Mouse (Mus musculus) MEL (cell line): ENCODE results near the gene Crk.

ENCODE experiments used
- CTCF ChIP-seq, 3 experiments: IDR thresholded peaks in 2 of 3; conservative IDR thresholded peaks in 1 of 3; 2 replicates each; pipeline ENCODE4 v1.5.1; 2011 to 2012; ENCODE audit warnings: low read length in 3 of 3, low read depth in 2 of 3, mild to moderate bottlenecking in 2 of 3, improper control_type of control experiment in 1 of 3, inconsistent platforms in 1 of 3, mixed read lengths in 1 of 3, moderate library complexity in 1 of 3; ENCODE audit not compliant: control insufficient read depth in 1 of 3, insufficient read depth in 1 of 3, poor library complexity in 1 of 3, severe bottlenecking in 1 of 3
- EP300 ChIP-seq, 2 experiments: IDR thresholded peaks; 2 replicates each; pipeline ENCODE4 v1.6.1; 2011; ENCODE audit warnings: improper control_type of control experiment in 2 of 2, low read length in 2 of 2, low read depth in 1 of 2, mild to moderate bottlenecking in 1 of 2
- ETS1 ChIP-seq: IDR thresholded peaks from 2 replicates; pipeline ENCODE4 v1.6.1; 2012; ENCODE audit warnings: low read depth, mild to moderate bottlenecking, inconsistent platforms, low read length, improper control_type of control experiment, moderate library complexity
- GATA1 ChIP-seq: IDR thresholded peaks from 2 replicates; pipeline ENCODE4 v1.6.1; 2011; ENCODE audit warnings: low read depth, low read length, improper control_type of control experiment
- MAZ ChIP-seq: IDR thresholded peaks from 2 replicates; pipeline ENCODE4 v1.6.1; 2012; ENCODE audit warnings: low read depth, mild to moderate bottlenecking, inconsistent platforms, low read length, improper control_type of control experiment
- MEF2A ChIP-seq: IDR thresholded peaks from 2 replicates; pipeline ENCODE4 v1.6.1; 2014; ENCODE audit warnings: low read depth, mild to moderate bottlenecking, inconsistent platforms, low read length, improper control_type of control experiment; ENCODE audit not compliant: poor library complexity, insufficient replicate concordance, severe bottlenecking; ENCODE audit errors: extremely low read depth
- MXI1 ChIP-seq: IDR thresholded peaks from 2 replicates; pipeline ENCODE4 v1.6.1; 2011; ENCODE audit warnings: mild to moderate bottlenecking, low read depth, low read length, improper control_type of control experiment
- POLR2A ChIP-seq, 2 experiments: IDR thresholded peaks; 2 replicates each; pipeline ENCODE4 v1.6.1; 2011 to 2012; ENCODE audit warnings: low read length in 2 of 2, mild to moderate bottlenecking in 2 of 2, control low read depth in 1 of 2, improper control_type of control experiment in 1 of 2, low read depth in 1 of 2, moderate library complexity in 1 of 2; ENCODE audit not compliant: control insufficient read depth in 1 of 2, insufficient read depth in 1 of 2, poor library complexity in 1 of 2
- TCF12 ChIP-seq: IDR thresholded peaks from 2 replicates; pipeline ENCODE4 v1.6.1; 2014; ENCODE audit warnings: low read depth, mild to moderate bottlenecking, inconsistent platforms, low read length, improper control_type of control experiment, moderate library complexity
- USF1 ChIP-seq: IDR thresholded peaks from 2 replicates; pipeline ENCODE4 v1.6.1; 2014; ENCODE audit warnings: low read depth, mild to moderate bottlenecking, inconsistent platforms, low read length, improper control_type of control experiment, moderate library complexity
- ZC3H11A ChIP-seq: IDR thresholded peaks from 2 replicates; pipeline ENCODE4 v1.6.1; 2012; ENCODE audit warnings: low read depth, mild to moderate bottlenecking, inconsistent platforms, low read length, improper control_type of control experiment

DNA sequence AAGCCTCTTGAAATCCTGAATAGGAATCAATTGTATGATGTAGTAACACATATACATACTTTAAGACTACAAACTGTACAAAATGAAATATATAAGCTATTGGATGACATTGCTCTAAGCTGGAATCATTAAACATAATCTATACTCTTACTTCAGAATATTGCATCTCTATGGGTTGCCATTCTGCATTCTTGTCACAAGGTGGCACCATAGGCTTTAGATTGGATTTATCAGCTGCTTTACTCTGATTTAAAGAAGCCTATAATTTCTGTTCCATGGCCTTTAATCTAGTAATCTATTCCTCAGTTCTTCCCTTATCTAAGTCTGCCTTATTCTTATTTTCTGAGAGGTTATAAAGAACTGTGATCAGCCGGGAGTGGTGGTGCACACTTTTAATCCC, 34.9 kb downstream of the Crk start:
- TF ChIP-seq CTCF (IDR thresholded peaks at IDR 0.05 in 2 of 3, conservative IDR thresholded peaks at IDR 0.05 in 1 of 3; ENCODE audit: control insufficient read depth in 1 of 3, insufficient read depth in 1 of 3, low read depth in 2 of 3, low read length in 3 of 3, poor library complexity in 1 of 3, severe bottlenecking in 1 of 3): peak in 2 of 3 experiments; percentile 64 to 97; a peak in 5 of 6 replicates
- TF ChIP-seq EP300 (IDR thresholded peaks at IDR 0.05; ENCODE audit: low read depth in 1 of 2, low read length in 2 of 2): no peak
- no peak for TF ChIP-seq MEF2A
- TF ChIP-seq MXI1: no peak
- TF ChIP-seq ZC3H11A: peak; percentile 97
- peak; percentile 57 for TF ChIP-seq GATA1
- TF ChIP-seq TCF12: no peak
- no peak for TF ChIP-seq MAZ
- no peak for TF ChIP-seq USF1
- no peak for TF ChIP-seq ETS1
- TF ChIP-seq POLR2A (IDR thresholded peaks at IDR 0.05; ENCODE audit: control insufficient read depth in 1 of 2, insufficient read depth in 1 of 2, low read depth in 1 of 2, low read length in 2 of 2, poor library complexity in 1 of 2): no peak
